Mouse (Mus musculus): ENCODE results near the gene Mrpl47.

GRCm38 (mm10) chr3:32691841-32692240 lies 45.6 kb downstream of the Mrpl47 start:
- TF ChIP-seq CTCF (IDR thresholded peaks at IDR 0.05; ENCODE audit: control insufficient read depth, insufficient read depth, low read length) (no peak), POLR2A (IDR thresholded peaks at IDR 0.05; ENCODE audit: borderline replicate concordance, control insufficient read depth, low read depth, low read length) (no peak)

Measured in bone marrow, adult 2 months (tissue).